Comparison of ENCODE assay signal across 1 mouse cellular context in genomic region chr14:55733889-55734288, GRCm38 (mm10).
TF ChIP-seq lines count a peak whose summit lies in the region.

No protein-coding gene starts in this region.

TF ChIP-seq in MEL, 35 proteins besides CTCF, POLR2A, EP300 and RAD21:
- TF ChIP-seq JUND (IDR thresholded peaks at IDR 0.05; ENCODE audit: low read depth, low read length): 0 out of 2 replicates have a peak, but pooled peaks have one; percentile 16
- no peak for TF ChIP-seq TBP (IDR thresholded peaks at IDR 0.05; ENCODE audit: low read depth, low read length)
- TF ChIP-seq MAFK (IDR thresholded peaks at IDR 0.05; ENCODE audit: borderline replicate concordance, low read depth, low read length): 0 out of 2 replicates have a peak, but pooled peaks have one; percentile 53
- peak; percentile 82 for TF ChIP-seq ETS1 (IDR thresholded peaks at IDR 0.05; ENCODE audit: low read depth, low read length)
- peak; percentile 58; the same call in 1 of the 2 replicates for TF ChIP-seq GATA1 (IDR thresholded peaks at IDR 0.05; ENCODE audit: low read depth, low read length)
